Mouse (Mus musculus): ENCODE results near the gene Dusp23. TPM values are rescaled to one million over a fixed set of nuclear protein-coding genes. Genes with fewer than 3 reads are reported as not detected.

The Dusp23 gene
- polyA plus RNA-seq, 1 experiment, result 51.4 TPM

DNA sequence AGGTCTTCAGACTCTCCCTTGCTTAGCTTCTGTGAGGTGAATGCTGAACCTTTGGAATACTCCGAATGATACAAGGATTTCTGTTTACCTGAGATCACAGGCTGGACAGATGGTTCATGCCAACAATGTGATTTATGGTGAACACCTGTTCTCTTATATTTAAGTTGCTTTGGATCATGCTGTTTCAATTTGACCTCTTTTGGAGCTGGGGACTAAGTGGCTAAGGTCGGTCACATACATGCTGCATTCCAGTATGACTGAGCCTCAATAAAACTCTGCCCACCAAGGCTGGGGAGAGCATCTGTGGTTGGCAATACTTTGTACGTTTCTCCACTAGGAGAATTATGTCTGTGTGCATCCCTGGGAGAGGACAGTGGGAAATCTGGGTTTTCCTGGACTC is 8.7 kb downstream of the Dusp23 start:
- DNase-seq, result no peak

DNA sequence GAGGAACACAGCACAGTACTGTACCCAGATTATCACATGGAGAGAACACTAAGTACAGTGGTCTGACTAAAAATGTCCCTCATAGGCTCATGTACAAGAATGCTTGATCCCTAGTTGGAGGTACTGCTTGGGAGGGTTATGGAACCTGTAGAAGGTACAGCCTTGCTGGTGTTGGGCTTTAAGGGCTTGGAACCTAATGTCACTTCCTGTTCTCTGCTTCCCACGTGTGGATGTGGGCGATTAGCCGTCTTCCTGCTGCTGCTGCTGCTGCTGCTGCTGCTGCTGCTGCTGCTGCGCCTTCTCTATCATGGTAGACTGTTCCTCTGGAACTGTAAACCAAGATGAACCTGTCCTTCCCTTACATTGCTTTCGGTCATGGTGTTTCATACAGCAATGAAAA is 9.2 kb downstream of the Dusp23 start:
- Histone ChIP-seq H3K4me1 (ENCODE audit: control insufficient read depth, insufficient read depth, low read length) (no peaks in the 10 kb centered on the region; the same call in 1 of the 2 replicates), H3K36me3 (ENCODE audit: control insufficient read depth, insufficient read depth, low read length) (no peaks in the 10 kb centered on the region), H3K27me3 (replicated peaks; ENCODE audit: control insufficient read depth, insufficient read depth, low read length) (no peaks in the 10 kb centered on the region), H3K27ac (ENCODE audit: insufficient read depth, low read depth, low read length) (no peak overlapping the region), H3K4me3 (ENCODE audit: insufficient read depth, low read depth, low read length) (no peak overlapping the region)
- TF ChIP-seq POLR2A (IDR thresholded peaks at IDR 0.05; ENCODE audit: low read depth, low read length) (no peak), CTCF (conservative IDR thresholded peaks at IDR 0.05; ENCODE audit: insufficient read depth, insufficient read length, low read depth, low read length) (no peak)
- WGBS, result 39% methylated on average over 5 of the region's 5 CpGs
- DNase-seq, result no peak

More for the DNA sequence above, 8.7 kb downstream of the Dusp23 start:
- Histone ChIP-seq H3K36me3 (ENCODE audit: control insufficient read depth, insufficient read depth, low read length) (no peaks in the 10 kb centered on the region), H3K4me1 (ENCODE audit: control insufficient read depth, insufficient read depth, low read length) (no peaks in the 10 kb centered on the region; the same call in 1 of the 2 replicates), H3K27ac (ENCODE audit: insufficient read depth, low read depth, low read length) (no peak overlapping the region), H3K27me3 (replicated peaks; ENCODE audit: control insufficient read depth, insufficient read depth, low read length) (no peaks in the 10 kb centered on the region), H3K4me3 (ENCODE audit: insufficient read depth, low read depth, low read length) (no peak overlapping the region)
- TF ChIP-seq POLR2A (IDR thresholded peaks at IDR 0.05; ENCODE audit: low read depth, low read length) (no peak), CTCF (conservative IDR thresholded peaks at IDR 0.05; ENCODE audit: insufficient read depth, insufficient read length, low read depth, low read length) (no peak)
- WGBS, result 43% methylated on average over 3 of the region's 3 CpGs

DNA sequence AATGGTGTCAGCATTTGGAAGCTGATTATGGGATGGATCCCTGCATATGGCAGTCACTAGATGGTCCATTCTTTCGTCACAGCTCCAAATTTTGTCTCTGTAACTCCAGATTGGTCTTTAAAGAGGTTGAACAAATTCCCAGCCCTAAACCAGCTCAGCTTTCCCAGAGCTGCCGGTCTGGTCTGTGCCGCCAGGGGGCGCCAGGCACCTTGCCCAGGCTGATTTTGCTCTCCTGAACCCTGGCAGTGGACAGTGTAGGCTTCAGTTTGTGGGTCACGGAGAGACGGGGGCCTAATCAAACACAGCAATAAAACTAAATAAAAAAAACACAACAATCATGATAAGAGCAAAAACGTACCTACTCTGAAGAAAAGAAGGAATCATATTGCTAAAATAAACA is 13.5 kb downstream of the Dusp23 start:
- TF ChIP-seq POLR2A (IDR thresholded peaks at IDR 0.05; ENCODE audit: low read depth, low read length) (no peak), CTCF (conservative IDR thresholded peaks at IDR 0.05; ENCODE audit: insufficient read depth, insufficient read length, low read depth, low read length) (peak; percentile 95)
- Histone ChIP-seq H3K4me1 (ENCODE audit: control insufficient read depth, insufficient read depth, low read length) (no peaks in the 10 kb centered on the region; the same call in 1 of the 2 replicates), H3K27me3 (replicated peaks; ENCODE audit: control insufficient read depth, insufficient read depth, low read length) (no peaks in the 10 kb centered on the region), H3K4me3 (ENCODE audit: insufficient read depth, low read depth, low read length) (no peak overlapping the region), H3K27ac (ENCODE audit: insufficient read depth, low read depth, low read length) (no peak overlapping the region), H3K36me3 (ENCODE audit: control insufficient read depth, insufficient read depth, low read length) (no peaks in the 10 kb centered on the region)
- peak; percentile 80 for DNase-seq
- 12% methylated on average over 7 of the region's 7 CpGs for WGBS

DNA sequence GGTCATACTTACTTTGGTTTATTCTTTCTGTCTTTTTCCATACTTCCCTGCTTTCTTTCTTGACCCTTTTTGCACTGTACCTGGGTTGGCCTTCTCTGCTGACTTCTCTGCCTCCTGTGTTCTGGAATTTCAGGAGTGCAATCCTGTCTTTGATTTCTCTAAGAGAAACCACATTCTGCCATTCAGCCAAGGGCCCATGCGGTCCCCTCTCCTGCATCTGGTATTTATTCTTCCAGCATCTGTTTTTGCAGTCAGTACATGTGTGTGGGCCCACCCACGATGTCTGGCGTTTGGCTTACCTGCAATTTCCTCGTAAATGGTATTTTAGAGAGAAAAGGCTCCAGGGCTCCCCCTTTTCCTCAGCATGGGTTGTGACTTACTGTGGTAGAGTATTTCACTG is 14.6 kb downstream of the Dusp23 start:
- TF ChIP-seq CTCF (conservative IDR thresholded peaks at IDR 0.05; ENCODE audit: insufficient read depth, insufficient read length, low read depth, low read length) (no peak), POLR2A (IDR thresholded peaks at IDR 0.05; ENCODE audit: low read depth, low read length) (no peak)
- H3K36me3 ChIP-seq (ENCODE audit: control insufficient read depth, insufficient read depth, low read length), result no peaks in the 10 kb centered on the region
- no peak overlapping the region for H3K4me3 ChIP-seq (ENCODE audit: insufficient read depth, low read depth, low read length)
- no peaks in the 10 kb centered on the region for H3K4me1 ChIP-seq (ENCODE audit: control insufficient read depth, insufficient read depth, low read length)
- 54% methylated on average over 4 of the region's 4 CpGs for WGBS
- H3K27me3 ChIP-seq (replicated peaks; ENCODE audit: control insufficient read depth, insufficient read depth, low read length), result no peaks in the 10 kb centered on the region
- H3K27ac ChIP-seq (ENCODE audit: insufficient read depth, low read depth, low read length), result no peak overlapping the region
- DNase-seq, result no peak

DNA sequence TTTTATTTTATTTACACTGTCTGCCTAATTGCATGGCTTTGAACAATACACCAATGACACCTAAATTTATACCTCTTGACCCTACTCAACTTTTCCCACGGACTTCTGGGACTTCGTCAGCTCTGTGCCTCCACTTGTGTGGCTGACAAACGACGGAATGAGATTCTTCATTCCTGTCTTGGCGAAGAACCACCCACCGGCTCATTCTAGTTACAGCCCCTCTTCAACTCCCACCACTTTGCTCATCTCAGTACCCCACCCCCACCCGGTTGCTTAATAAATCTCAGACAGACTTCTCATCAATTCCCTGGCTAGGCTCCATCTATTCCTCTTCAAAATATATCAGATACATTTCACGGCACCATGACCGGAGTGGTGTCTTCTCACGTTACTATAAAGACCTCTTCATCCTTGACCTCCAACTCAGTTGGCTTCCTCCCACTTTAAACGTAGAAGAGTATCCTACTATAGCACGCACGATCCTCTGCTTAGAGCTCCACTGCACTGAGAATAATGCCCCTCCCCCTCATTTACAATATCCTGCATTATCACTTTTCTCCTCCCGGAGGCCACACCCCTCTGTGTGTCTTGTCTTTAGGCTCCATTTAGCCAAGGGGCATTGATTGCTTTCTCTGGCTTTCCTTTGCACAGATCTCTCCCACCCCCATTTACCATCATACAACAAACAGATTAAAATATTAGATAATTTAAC is 15.2 kb downstream of the Dusp23 start:
- no peak overlapping the region for H3K4me3 ChIP-seq (ENCODE audit: insufficient read depth, low read depth, low read length)
- H3K4me1 ChIP-seq (ENCODE audit: control insufficient read depth, insufficient read depth, low read length), result no peaks in the 10 kb centered on the region
- H3K27ac ChIP-seq (ENCODE audit: insufficient read depth, low read depth, low read length), result no peak overlapping the region
- no peaks in the 10 kb centered on the region for H3K27me3 ChIP-seq (replicated peaks; ENCODE audit: control insufficient read depth, insufficient read depth, low read length)
- 24% methylated on average over 14 of the region's 14 CpGs for WGBS
- TF ChIP-seq CTCF (conservative IDR thresholded peaks at IDR 0.05; ENCODE audit: insufficient read depth, insufficient read length, low read depth, low read length), result no peak
- no peak for TF ChIP-seq POLR2A (IDR thresholded peaks at IDR 0.05; ENCODE audit: low read depth, low read length)
- no peak for DNase-seq
- no peaks in the 10 kb centered on the region for H3K36me3 ChIP-seq (ENCODE audit: control insufficient read depth, insufficient read depth, low read length)

DNA sequence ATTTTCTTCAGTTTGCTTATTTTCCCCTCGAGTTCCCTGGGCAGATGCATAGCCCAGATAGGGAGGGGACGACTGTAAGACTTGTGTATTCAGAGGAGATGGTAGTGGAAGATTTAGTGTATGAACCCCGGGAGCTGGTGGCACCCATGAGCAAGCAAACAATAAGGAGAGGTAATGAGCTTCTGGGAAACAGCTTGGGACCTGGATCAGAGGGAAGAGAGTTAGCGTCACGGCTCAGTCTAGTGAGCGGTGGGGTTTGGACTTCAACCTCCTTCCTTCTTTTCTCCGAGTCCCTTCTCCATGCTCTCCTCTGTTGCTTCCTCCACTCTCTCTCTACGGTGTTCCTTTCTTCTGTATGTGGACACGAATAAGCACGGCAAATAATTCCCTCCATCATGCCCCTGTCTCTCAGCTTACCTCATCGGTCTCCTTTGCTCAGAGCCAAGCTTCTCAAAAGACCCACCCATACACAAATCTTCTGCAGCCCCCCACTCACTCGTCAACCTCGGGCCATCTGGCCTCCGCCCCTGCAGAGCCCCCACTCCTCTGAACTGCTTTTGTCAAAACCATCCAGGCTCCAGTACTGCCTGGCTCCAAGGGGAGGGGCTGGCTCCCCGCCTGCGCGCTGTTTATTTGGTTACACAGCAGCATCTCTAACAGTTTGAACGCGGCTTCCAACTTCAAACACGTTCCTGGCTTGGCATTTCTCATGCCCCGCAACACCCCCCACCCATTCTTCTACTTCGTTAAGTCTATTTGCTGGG is 16.0 kb downstream of the Dusp23 start:
- TF ChIP-seq CTCF (conservative IDR thresholded peaks at IDR 0.05; ENCODE audit: insufficient read depth, insufficient read length, low read depth, low read length) (no peak), POLR2A (IDR thresholded peaks at IDR 0.05; ENCODE audit: low read depth, low read length) (no peak)
- H3K36me3 ChIP-seq (ENCODE audit: control insufficient read depth, insufficient read depth, low read length), result no peaks in the 10 kb centered on the region
- DNase-seq, result no peak
- H3K4me3 ChIP-seq (ENCODE audit: insufficient read depth, low read depth, low read length), result no peak overlapping the region
- H3K27ac ChIP-seq (ENCODE audit: insufficient read depth, low read depth, low read length), result no peak overlapping the region
- H3K27me3 ChIP-seq (replicated peaks; ENCODE audit: control insufficient read depth, insufficient read depth, low read length), result no peaks in the 10 kb centered on the region
- no peaks in the 10 kb centered on the region for H3K4me1 ChIP-seq (ENCODE audit: control insufficient read depth, insufficient read depth, low read length)
- WGBS, result 8% methylated on average over 22 of the region's 22 CpGs

DNA sequence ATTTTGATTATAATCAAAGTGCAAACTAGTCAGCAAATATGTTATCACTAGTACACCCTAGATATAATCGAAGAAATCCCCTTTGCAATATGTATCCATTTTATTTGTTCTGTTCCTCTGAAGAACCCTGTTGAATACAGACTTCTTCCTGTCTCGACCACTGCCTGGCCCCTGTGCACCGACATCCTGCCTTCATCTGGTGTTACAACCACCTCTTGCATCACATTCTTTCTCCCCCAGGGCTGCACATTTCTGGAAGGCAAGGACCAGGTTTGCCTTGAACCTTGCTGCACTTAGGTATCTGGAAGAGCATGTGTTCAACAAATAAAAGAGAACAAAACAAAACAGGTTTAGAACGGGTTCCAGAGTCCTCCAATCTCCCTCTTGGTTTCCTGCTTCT is 17.4 kb downstream of the Dusp23 start:
- no peak for DNase-seq
- H3K4me1 ChIP-seq (ENCODE audit: control insufficient read depth, insufficient read depth, low read length), result no peaks in the 10 kb centered on the region
- TF ChIP-seq POLR2A (IDR thresholded peaks at IDR 0.05; ENCODE audit: low read depth, low read length) (no peak), CTCF (conservative IDR thresholded peaks at IDR 0.05; ENCODE audit: insufficient read depth, insufficient read length, low read depth, low read length) (no peak)
- no peaks in the 10 kb centered on the region for H3K27me3 ChIP-seq (replicated peaks; ENCODE audit: control insufficient read depth, insufficient read depth, low read length)
- 42% methylated on average over 4 of the region's 4 CpGs for WGBS
- no peak overlapping the region for H3K27ac ChIP-seq (ENCODE audit: insufficient read depth, low read depth, low read length)
- no peaks in the 10 kb centered on the region for H3K36me3 ChIP-seq (ENCODE audit: control insufficient read depth, insufficient read depth, low read length)
- no peak overlapping the region for H3K4me3 ChIP-seq (ENCODE audit: insufficient read depth, low read depth, low read length)

Data from kidney, adult 2 months (tissue).